Mouse (Mus musculus): ENCODE results near the gene Golm1.

Golm1 gene

GRCm38 (mm10) chr13:59667763-59668162 is 7.8 kb downstream of the Golm1 start:
- DNase-seq (ENCODE audit: low read depth, low spot score), result no peak
- no peaks in the 10 kb centered on the region for H3K27me3 ChIP-seq (ENCODE audit: control insufficient read depth, insufficient read depth, low read length, poor library complexity, severe bottlenecking)
- no peaks in the 10 kb centered on the region; the same call in 1 of the 2 replicates for H3K36me3 ChIP-seq (ENCODE audit: control insufficient read depth, insufficient read depth, low read length, poor library complexity, severe bottlenecking)

GRCm38 (mm10) chr13:59663939-59664712 is 11.5 kb downstream of the Golm1 start:
- no peaks in the 10 kb centered on the region; the same call in 1 of the 2 replicates for H3K36me3 ChIP-seq (ENCODE audit: control insufficient read depth, insufficient read depth, low read length, poor library complexity, severe bottlenecking)
- H3K27me3 ChIP-seq (ENCODE audit: control insufficient read depth, insufficient read depth, low read length, poor library complexity, severe bottlenecking), result no peaks in the 10 kb centered on the region
- no peak for DNase-seq (ENCODE audit: low read depth, low spot score)

DNA sequence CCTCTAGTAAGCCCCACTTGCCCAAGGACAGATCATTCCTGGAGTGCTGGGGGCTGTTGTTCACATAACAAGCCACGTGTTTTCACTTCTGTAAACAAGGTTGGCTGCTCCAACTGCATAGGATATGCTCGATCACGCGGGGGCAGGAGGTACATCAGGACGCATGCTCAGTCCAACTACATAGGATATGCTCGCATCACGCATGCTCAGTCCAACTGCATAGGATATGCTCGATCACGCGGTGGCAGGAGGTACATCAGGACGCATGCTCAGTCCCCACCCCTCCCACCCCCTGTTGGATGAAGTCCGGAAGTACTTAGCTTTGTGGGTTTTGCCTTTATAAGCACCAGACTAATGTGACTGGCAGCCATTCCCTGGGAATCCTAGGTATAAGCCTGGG is 13.6 kb downstream of the Golm1 start:
- no peaks in the 10 kb centered on the region for H3K27me3 ChIP-seq (ENCODE audit: control insufficient read depth, insufficient read depth, low read length, poor library complexity, severe bottlenecking)
- DNase-seq (ENCODE audit: low read depth, low spot score), result no peak
- H3K36me3 ChIP-seq (ENCODE audit: control insufficient read depth, insufficient read depth, low read length, poor library complexity, severe bottlenecking), result no peaks in the 10 kb centered on the region; the same call in 1 of the 2 replicates

DNA sequence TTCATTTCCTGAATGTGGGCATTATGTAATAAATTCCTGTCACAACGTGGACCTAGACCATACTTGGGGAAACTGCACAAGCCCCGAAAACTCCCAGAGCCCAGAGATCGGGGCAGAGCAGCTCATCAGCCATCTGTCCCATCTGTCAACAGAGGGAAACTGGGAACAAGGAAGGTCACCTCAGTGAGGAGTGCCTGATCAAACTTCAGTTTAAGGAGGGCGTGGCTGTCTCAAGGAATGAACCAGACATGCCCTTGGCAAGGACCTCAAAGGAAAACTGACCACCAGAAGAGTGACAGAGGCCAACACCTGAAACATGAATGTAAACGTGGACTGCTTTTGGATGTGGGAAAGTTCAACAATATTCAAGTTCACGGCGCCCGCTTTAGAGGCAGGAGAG is 14.2 kb downstream of the Golm1 start:
- no peaks in the 10 kb centered on the region for H3K27me3 ChIP-seq (ENCODE audit: control insufficient read depth, insufficient read depth, low read length, poor library complexity, severe bottlenecking)
- no peak for DNase-seq (ENCODE audit: low read depth, low spot score)
- H3K36me3 ChIP-seq (ENCODE audit: control insufficient read depth, insufficient read depth, low read length, poor library complexity, severe bottlenecking), result no peaks in the 10 kb centered on the region; the same call in 1 of the 2 replicates

DNA sequence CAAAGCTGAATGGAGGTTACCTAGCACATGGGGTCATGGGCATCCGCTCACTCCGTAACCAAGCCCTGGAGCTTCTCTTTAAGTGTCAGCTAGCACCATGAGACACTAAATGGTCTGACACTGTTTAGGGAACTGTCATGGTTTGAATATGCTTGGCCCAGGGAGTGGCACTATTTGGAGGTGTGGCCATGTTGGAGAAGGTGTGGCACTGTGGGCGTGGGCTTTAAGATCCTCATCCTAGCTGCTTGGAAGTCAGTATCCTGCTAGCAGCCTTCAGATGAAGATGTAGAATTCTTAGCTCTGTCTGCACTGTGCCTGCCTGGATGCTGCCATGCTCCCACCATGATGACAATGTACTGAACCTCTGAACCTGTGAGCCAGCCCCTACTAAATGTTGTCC is 15.2 kb downstream of the Golm1 start:
- H3K36me3 ChIP-seq (ENCODE audit: control insufficient read depth, insufficient read depth, low read length, poor library complexity, severe bottlenecking), result no peaks in the 10 kb centered on the region; the same call in 1 of the 2 replicates
- H3K27me3 ChIP-seq (ENCODE audit: control insufficient read depth, insufficient read depth, low read length, poor library complexity, severe bottlenecking), result no peaks in the 10 kb centered on the region
- no peak for DNase-seq (ENCODE audit: low read depth, low spot score)

DNA sequence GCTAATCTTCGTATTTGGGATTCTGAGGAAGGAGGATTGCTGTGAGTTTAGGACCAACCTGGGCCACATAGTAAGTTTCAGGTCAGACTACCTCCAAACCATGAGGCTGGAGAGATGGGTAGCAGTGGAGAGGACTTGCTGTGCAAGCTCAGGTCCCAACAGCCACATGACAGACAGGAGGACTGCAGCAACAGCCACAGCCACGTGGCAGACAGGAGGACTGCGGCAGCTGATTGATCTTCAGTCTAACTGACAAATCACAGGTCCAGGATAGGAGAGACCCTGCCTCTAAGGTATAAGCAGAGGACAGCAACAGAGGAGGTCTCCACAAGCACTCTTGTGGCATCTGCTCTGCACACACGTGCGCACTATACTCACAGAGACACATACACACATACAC is 17.8 kb downstream of the Golm1 start:
- H3K27me3 ChIP-seq (ENCODE audit: control insufficient read depth, insufficient read depth, low read length, poor library complexity, severe bottlenecking), result no peaks in the 10 kb centered on the region
- no peak for DNase-seq (ENCODE audit: low read depth, low spot score)
- no peaks in the 10 kb centered on the region; the same call in 1 of the 2 replicates for H3K36me3 ChIP-seq (ENCODE audit: control insufficient read depth, insufficient read depth, low read length, poor library complexity, severe bottlenecking)

GRCm38 (mm10) chr13:59656975-59657388 is 18.6 kb downstream of the Golm1 start:
- Histone ChIP-seq H3K36me3 (ENCODE audit: control insufficient read depth, insufficient read depth, low read length, poor library complexity, severe bottlenecking) (no peaks in the 10 kb centered on the region), H3K27me3 (ENCODE audit: control insufficient read depth, insufficient read depth, low read length, poor library complexity, severe bottlenecking) (no peaks in the 10 kb centered on the region)
- DNase-seq (ENCODE audit: low read depth, low spot score), result no peak

- H3K36me3 ChIP-seq (ENCODE audit: control insufficient read depth, insufficient read depth, low read length, poor library complexity, severe bottlenecking), result no peaks in the 10 kb centered on the region
- H3K27me3 ChIP-seq (ENCODE audit: control insufficient read depth, insufficient read depth, low read length, poor library complexity, severe bottlenecking), result no peaks in the 10 kb centered on the region
- DNase-seq (ENCODE audit: low read depth, low spot score), result peak; percentile 83
Observed at GRCm38 (mm10) chr13:59656316-59656832, 19.2 kb downstream of the Golm1 start.

DNA sequence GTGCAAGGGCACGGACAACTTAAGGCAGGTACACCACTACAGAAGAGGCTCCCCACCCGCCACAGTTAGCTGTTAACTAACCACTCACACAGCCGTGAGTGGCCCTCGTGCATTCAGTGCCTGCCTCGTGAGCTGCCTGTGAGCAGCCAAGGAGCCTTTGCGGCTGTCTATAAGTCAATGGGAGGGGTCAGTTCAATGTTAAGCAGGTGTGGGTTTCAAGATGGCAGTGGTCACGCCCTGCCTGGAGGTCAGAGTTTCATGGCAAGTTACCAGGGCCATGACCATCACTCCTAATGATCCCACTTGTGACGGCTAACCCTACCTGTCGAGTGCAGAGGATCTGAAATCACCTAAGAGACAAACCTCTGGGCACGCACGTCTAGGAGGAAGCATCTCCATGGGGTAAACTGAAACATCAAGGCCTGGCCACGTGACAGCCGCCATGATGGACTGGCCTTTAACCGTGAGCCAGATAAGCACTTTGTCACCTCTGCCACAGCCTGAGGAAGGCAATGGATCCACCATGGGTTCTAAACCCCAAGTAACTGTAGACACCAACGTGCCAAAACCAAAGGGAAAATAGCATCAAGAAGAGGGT is 19.8 kb downstream of the Golm1 start:
- Histone ChIP-seq H3K36me3 (ENCODE audit: control insufficient read depth, insufficient read depth, low read length, poor library complexity, severe bottlenecking) (no peaks in the 10 kb centered on the region), H3K27me3 (ENCODE audit: control insufficient read depth, insufficient read depth, low read length, poor library complexity, severe bottlenecking) (no peaks in the 10 kb centered on the region)
- no peak for DNase-seq (ENCODE audit: low read depth, low spot score)

DNA sequence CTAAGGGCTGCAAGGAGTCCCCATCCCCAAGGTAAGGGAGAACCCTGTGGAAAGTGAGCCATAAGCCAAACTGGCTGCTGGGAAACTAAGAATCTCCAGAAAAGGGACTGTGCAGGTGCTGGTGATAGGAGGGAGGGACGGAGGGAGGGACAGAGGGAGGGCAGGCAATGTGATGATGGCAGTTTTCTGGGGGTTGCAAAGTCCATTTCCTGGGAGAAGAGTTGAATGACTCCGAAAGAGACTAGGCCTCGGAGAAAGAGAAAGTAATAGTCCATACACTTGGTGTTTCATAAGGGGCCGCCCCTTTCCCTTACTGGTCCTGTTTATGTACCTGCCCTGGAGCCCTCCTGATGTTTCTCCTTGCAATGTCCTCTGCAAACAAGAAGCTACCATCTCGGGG is 21.1 kb downstream of the Golm1 start:
- Histone ChIP-seq H3K36me3 (ENCODE audit: control insufficient read depth, insufficient read depth, low read length, poor library complexity, severe bottlenecking) (no peaks in the 10 kb centered on the region), H3K27me3 (ENCODE audit: control insufficient read depth, insufficient read depth, low read length, poor library complexity, severe bottlenecking) (no peaks in the 10 kb centered on the region)
- no peak for DNase-seq (ENCODE audit: low read depth, low spot score)

DNA sequence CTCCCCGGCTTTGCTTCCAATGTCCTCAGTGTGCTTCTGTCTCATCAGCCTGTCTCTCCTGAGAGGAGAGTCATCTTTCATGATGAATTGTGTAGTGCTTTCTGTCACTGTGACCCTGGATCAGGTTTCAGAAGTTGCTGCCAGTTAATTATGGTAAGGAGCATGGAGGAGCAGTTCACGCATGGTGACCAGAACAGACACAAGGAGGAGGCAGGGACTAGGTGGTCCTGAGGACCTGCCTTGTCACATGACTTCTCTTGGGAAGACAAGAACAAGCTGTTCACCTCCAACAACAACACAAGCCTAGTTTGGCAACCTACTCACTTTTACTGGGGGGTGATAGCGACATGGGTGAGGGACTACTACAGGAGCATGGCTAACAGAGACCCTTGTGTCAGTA is 22.5 kb downstream of the Golm1 start:
- Histone ChIP-seq H3K27me3 (ENCODE audit: control insufficient read depth, insufficient read depth, low read length, poor library complexity, severe bottlenecking) (no peaks in the 10 kb centered on the region), H3K36me3 (ENCODE audit: control insufficient read depth, insufficient read depth, low read length, poor library complexity, severe bottlenecking) (no peaks in the 10 kb centered on the region)
- DNase-seq (ENCODE audit: low read depth, low spot score), result no peak

- H3K36me3 ChIP-seq (ENCODE audit: control insufficient read depth, insufficient read depth, low read length, poor library complexity, severe bottlenecking), result no peaks in the 10 kb centered on the region
- DNase-seq (ENCODE audit: low read depth, low spot score), result no peak
Observed at GRCm38 (mm10) chr13:59652651-59653050, 23.0 kb downstream of the Golm1 start.

DNA sequence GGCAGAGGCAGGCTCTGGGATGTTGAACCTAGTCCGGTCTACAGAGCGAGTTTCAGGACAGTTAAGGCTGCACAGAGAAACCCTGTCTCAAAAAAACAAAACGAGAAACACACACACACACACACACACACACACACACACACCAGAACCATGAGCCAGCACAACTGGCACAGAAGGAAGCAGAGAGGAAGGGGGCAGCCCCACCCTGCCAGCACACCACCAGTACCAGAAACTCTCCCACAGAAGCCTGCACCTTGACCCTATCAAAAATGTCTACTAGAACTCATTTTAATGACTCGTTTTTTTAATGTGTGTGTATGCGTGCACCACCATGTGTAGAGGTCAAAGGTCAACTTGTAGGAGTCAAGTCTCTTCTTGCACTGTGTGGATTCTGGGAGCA is 25.8 kb downstream of the Golm1 start:
- no peak for DNase-seq (ENCODE audit: low read depth, low spot score)
- H3K36me3 ChIP-seq (ENCODE audit: control insufficient read depth, insufficient read depth, low read length, poor library complexity, severe bottlenecking), result peaks cover 2% of the 10 kb centered on the region; the same call in 1 of the 2 replicates
- H3K27me3 ChIP-seq (ENCODE audit: control insufficient read depth, insufficient read depth, low read length, poor library complexity, severe bottlenecking), result no peaks in the 10 kb centered on the region

More at GRCm38 (mm10) chr13:59652651-59653050, 23.0 kb downstream of the Golm1 start:
- H3K27me3 ChIP-seq (ENCODE audit: control insufficient read depth, insufficient read depth, low read length, poor library complexity, severe bottlenecking), result no peaks in the 10 kb centered on the region

DNA sequence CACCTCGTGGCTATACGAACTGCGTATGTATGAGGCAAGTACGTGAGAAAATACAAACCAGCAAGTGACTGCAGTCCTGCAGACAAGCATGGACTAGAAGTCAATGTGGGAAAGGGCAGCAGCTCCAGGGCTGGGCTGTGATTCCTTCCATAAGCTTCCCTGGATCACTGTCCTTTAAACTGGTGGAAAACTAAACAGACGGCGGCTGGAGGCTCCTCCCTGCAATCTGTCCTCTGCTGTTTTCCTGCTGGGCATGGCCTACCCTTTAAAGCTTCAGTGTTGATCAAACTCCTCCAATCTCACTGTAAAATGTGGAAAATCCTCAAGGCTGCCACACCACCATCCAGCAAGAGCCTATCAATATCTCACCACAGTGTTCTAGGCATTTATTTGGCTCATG is 27.0 kb downstream of the Golm1 start:
- peaks cover 2% of the 10 kb centered on the region; the same call in 1 of the 2 replicates for H3K36me3 ChIP-seq (ENCODE audit: control insufficient read depth, insufficient read depth, low read length, poor library complexity, severe bottlenecking)
- DNase-seq (ENCODE audit: low read depth, low spot score), result no peak
- no peaks in the 10 kb centered on the region for H3K27me3 ChIP-seq (ENCODE audit: control insufficient read depth, insufficient read depth, low read length, poor library complexity, severe bottlenecking)

- H3K36me3 ChIP-seq (ENCODE audit: control insufficient read depth, insufficient read depth, low read length, poor library complexity, severe bottlenecking), result peaks cover 2% of the 10 kb centered on the region; the same call in 1 of the 2 replicates
- H3K27me3 ChIP-seq (ENCODE audit: control insufficient read depth, insufficient read depth, low read length, poor library complexity, severe bottlenecking), result no peaks in the 10 kb centered on the region
Observed at GRCm38 (mm10) chr13:59647484-59647883, 28.1 kb downstream of the Golm1 start.

More at GRCm38 (mm10) chr13:59647484-59647883, 28.1 kb downstream of the Golm1 start:
- no peak for DNase-seq (ENCODE audit: low read depth, low spot score)

Data from splenic B cell, adult 2 months (primary cell).